Comparison of ENCODE assay signal across 10 mouse cellular contexts in the genomic region with DNA sequence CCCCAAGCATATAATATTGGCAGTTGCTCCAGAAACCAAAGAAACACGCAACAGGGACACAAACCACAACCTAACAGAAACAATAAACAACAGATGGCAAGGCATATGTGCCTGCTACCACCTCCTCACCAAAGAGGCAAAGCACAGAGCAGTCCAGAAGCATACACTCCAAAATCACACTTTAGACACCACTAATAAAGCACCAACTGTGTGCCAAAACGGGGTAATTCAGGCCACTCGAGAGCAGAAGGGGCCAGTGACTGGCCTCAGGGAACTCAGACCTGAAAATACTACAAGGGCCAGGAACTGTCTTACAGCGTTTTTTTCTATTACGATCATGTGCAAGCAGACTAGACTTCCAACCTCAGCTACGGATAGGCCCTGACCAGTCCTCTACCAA. TPM values are rescaled to one million over a fixed set of nuclear protein-coding genes. Genes with fewer than 3 reads are reported as not detected.
A peak's percentile ranks its signal among the peaks of the same experiment; 100 is the strongest.
DNase-seq lines count a peak whose midpoint lies in the region; ATAC-seq and TF ChIP-seq lines count a peak whose summit lies in the region.
"Had no signal": no experiment of that assay in that cellular context is flagged by ENCODE, and none has a peak within 500 bp of the region (broad histone marks: within the 10 kb centered on the region; RNA-seq: fewer than 3 reads in every experiment).

No protein-coding gene starts in this region.

- TF ChIP-seq POLR2A in liver, adult 2 months (IDR thresholded peaks at IDR 0.05; ENCODE audit: extremely low read depth, insufficient read depth, low read length) = no peak
- TF ChIP-seq POLR2A in myocyte (IDR thresholded peaks at IDR 0.05; ENCODE audit: insufficient read length, low read depth) = no peak

- no peak for DNase-seq in gastrocnemius, adult 2 months
- no peak for DNase-seq in gastrocnemius, postnatal 25 days
- no peak for DNase-seq in liver, adult 2 months (ENCODE audit: extremely low read depth, low read depth, low spot score)
- DNase-seq in liver, embryonic 11.5 days (ENCODE audit: low spot score) = no peak
- DNase-seq in cerebellum, postnatal 25 days = peak; percentile 64 to 66
- no peak for DNase-seq in kidney, adult 9 months
- no peak for DNase-seq in midbrain, embryonic 14.5 days
- DNase-seq: gastrocnemius, postnatal 14 days had no signal

- peaks cover 65% of the 10 kb centered on the region for H3K4me1 ChIP-seq in liver, adult 2 months (ENCODE audit: control insufficient read depth, insufficient read depth, low read length)
- peaks cover 19% of the 10 kb centered on the region for H3K4me1 ChIP-seq in liver, embryonic 11.5 days (replicated peaks; ENCODE audit: control insufficient read depth, insufficient read depth, low read length)
- peaks cover 15% of the 10 kb centered on the region for H3K4me1 ChIP-seq in midbrain, embryonic 14.5 days (ENCODE audit: control insufficient read depth, insufficient read depth, low read length)

- no peaks in the 10 kb centered on the region for H3K9me3 ChIP-seq in liver, embryonic 11.5 days (ENCODE audit: control insufficient read depth, low read length)
- H3K9me3 ChIP-seq in midbrain, embryonic 14.5 days (ENCODE audit: control insufficient read depth, low read length) = no peaks in the 10 kb centered on the region

- no peak overlapping the region for H3K9ac ChIP-seq in liver, adult 2 months (ENCODE audit: low read depth, low read length)
- H3K9ac ChIP-seq in liver, embryonic 11.5 days (ENCODE audit: low read depth, low read length) = no peak overlapping the region
- H3K9ac ChIP-seq in midbrain, embryonic 14.5 days (replicated peaks; ENCODE audit: low read length) = no peak overlapping the region

- H3K27me3 ChIP-seq in liver, adult 2 months (ENCODE audit: control insufficient read depth, insufficient read depth, low read length) = no peaks in the 10 kb centered on the region
- no peaks in the 10 kb centered on the region; the same call in none of the 2 replicates for H3K27me3 ChIP-seq in liver, embryonic 11.5 days (replicated peaks; ENCODE audit: control insufficient read depth, insufficient read depth, low read length)
- H3K27me3 ChIP-seq in myocyte (ENCODE audit: control insufficient read depth, insufficient read depth, insufficient read length) = no peaks in the 10 kb centered on the region
- no peaks in the 10 kb centered on the region for H3K27me3 ChIP-seq in midbrain, embryonic 14.5 days (ENCODE audit: control insufficient read depth, insufficient read depth, low read length)

- no peak overlapping the region for H3ac ChIP-seq in myocyte (ENCODE audit: control insufficient read depth, insufficient read length)

- 52% methylated on average over 6 of the region's 6 CpGs for WGBS in liver, adult 2 months
- WGBS in liver, embryonic 11.5 days = 85% methylated on average over 6 of the region's 6 CpGs
- WGBS in midbrain, embryonic 14.5 days = 83% methylated on average over 6 of the region's 6 CpGs

- no peak overlapping the region for H3K4me2 ChIP-seq in liver, embryonic 11.5 days
- peak overlapping the region; percentile 53 for H3K4me2 ChIP-seq in myocyte (ENCODE audit: low read depth)
- no peak overlapping the region for H3K4me2 ChIP-seq in midbrain, embryonic 14.5 days (ENCODE audit: low read length)
- H3K4me2 ChIP-seq: midbrain, embryonic 11.5 days had no signal

- peak overlapping the region; percentile 2; the same call in 1 of the 2 replicates for H3K4me3 ChIP-seq in gastrocnemius, adult 2 months
- no peak overlapping the region for H3K4me3 ChIP-seq in liver, adult 2 months (ENCODE audit: insufficient read depth, low read depth, low read length)
- no peak overlapping the region for H3K4me3 ChIP-seq in liver, embryonic 11.5 days (ENCODE audit: low read depth, low read length)
- H3K4me3 ChIP-seq in myocyte = no peak overlapping the region
- H3K4me3 ChIP-seq in midbrain, embryonic 14.5 days (replicated peaks; ENCODE audit: low read depth, low read length) = no peak overlapping the region

- ATAC-seq in liver, embryonic 11.5 days (replicated peaks; ENCODE audit: low FRiP score) = no peak
- no peak for ATAC-seq in midbrain, embryonic 14.5 days (ENCODE audit: low FRiP score, low TSS enrichment)

- H3K36me3 ChIP-seq in liver, adult 2 months (ENCODE audit: control insufficient read depth, insufficient read depth, low read length) = no peaks in the 10 kb centered on the region
- H3K36me3 ChIP-seq in liver, embryonic 11.5 days (ENCODE audit: control insufficient read depth, insufficient read depth, low read length) = no peaks in the 10 kb centered on the region
- no peaks in the 10 kb centered on the region for H3K36me3 ChIP-seq in myocyte (ENCODE audit: control insufficient read depth, insufficient read depth)
- no peaks in the 10 kb centered on the region for H3K36me3 ChIP-seq in midbrain, embryonic 14.5 days (ENCODE audit: control insufficient read depth, insufficient read depth, low read length)

- no peak for TF ChIP-seq CTCF in gastrocnemius, adult 2 months (IDR thresholded peaks at IDR 0.05)
- no peak for TF ChIP-seq CTCF in liver, adult 2 months (IDR thresholded peaks at IDR 0.05; ENCODE audit: low read depth, low read length)

- H3K27ac ChIP-seq in gastrocnemius, adult 2 months = peak overlapping the region; percentile 90
- H3K27ac ChIP-seq in liver, adult 2 months (replicated peaks; ENCODE audit: insufficient read depth, low read depth, low read length) = peak overlapping the region; percentile 67
- no peak overlapping the region for H3K27ac ChIP-seq in liver, embryonic 11.5 days (ENCODE audit: low read depth, low read length)
- H3K27ac ChIP-seq in midbrain, embryonic 14.5 days (replicated peaks; ENCODE audit: low read depth, low read length) = no peak overlapping the region

- intact Hi-C loops in gastrocnemius, adult 2 months (cut with DNase I) = no loop called here

- peaks cover 58% of the 10 kb centered on the region for H3K79me2 ChIP-seq in liver, adult 2 months (ENCODE audit: control insufficient read depth, insufficient read depth, low read length)
- H3K79me2 ChIP-seq in myocyte (ENCODE audit: control insufficient read depth, insufficient read depth) = peaks cover 70% of the 10 kb centered on the region

TF ChIP-seq in myocyte, 11 proteins besides CTCF, POLR2A, EP300 and RAD21:
- TF ChIP-seq TCF3 (IDR thresholded peaks at IDR 0.05; ENCODE audit: insufficient read length, low read depth) (no peak), SRF (IDR thresholded peaks at IDR 0.05; ENCODE audit: control insufficient read depth, insufficient read length, low read depth) (no peak), POLR2AphosphoS2 (IDR thresholded peaks at IDR 0.05; ENCODE audit: insufficient read length, low read depth) (no peak), TCF12 (IDR thresholded peaks at IDR 0.05; ENCODE audit: insufficient read depth, poor library complexity, severe bottlenecking) (no peak), REST (IDR thresholded peaks at IDR 0.05; ENCODE audit: insufficient read depth, insufficient read length) (no peak), MYOD1 (IDR thresholded peaks at IDR 0.05; ENCODE audit: control insufficient read depth in 1 of 3, insufficient read length in 2 of 3, low read depth in 2 of 3) (no peak), MYOG (IDR thresholded peaks at IDR 0.05; ENCODE audit: control insufficient read depth in 1 of 3, insufficient read depth in 1 of 3, insufficient read length in 2 of 3, low read depth in 2 of 3) (no peak), USF1 (IDR thresholded peaks at IDR 0.05; ENCODE audit: low read depth) (no peak), CEBPB (IDR thresholded peaks at IDR 0.05; ENCODE audit: insufficient read depth, poor library complexity, severe bottlenecking) (no peak), MAX (IDR thresholded peaks at IDR 0.05; ENCODE audit: low read depth) (no peak)
TF ChIP-seq in myocyte: peak in this region for 0.

RNA-seq across cellular contexts. Expression of a gene that starts 14.3 kb away (rescaled TPM):
- total RNA-seq in gastrocnemius, adult 2 months (2021) = 10 to 100 TPM; 38.9 to 57.9 TPM
- 10 to 100 TPM; 35.9 to 38.8 TPM for total RNA-seq in gastrocnemius, postnatal 25 days (2021)
- total RNA-seq in liver, adult 2 months (2014; rRNA removed) = 12.4 and 13.3 TPM in 2 replicates
- polyA plus RNA-seq in liver, adult 2 months (2012; rRNA removed) = 12.9 and 14.8 TPM in 2 replicates
- polyA plus RNA-seq in liver, embryonic 11.5 days (2014; fragmentation: Nextera tagmentation; extraction: Ambion mirVana) = 2.9 and 4.3 TPM in 2 replicates
- polyA plus RNA-seq in myocyte (2012; fragmentation: generic; extraction: Trizol) = 22.1 TPM
- 17.1 and 18.7 TPM in 2 replicates for polyA plus RNA-seq in midbrain, embryonic 14.5 days (2014; fragmentation: Nextera tagmentation; extraction: Ambion mirVana)

Comparison
In these comparisons a context has a peak if more than half of its experiments do, and no peak if none do; other contexts are left out.
1. H3K27ac ChIP-seq: peak in gastrocnemius, adult 2 months (single experiment) and liver, adult 2 months (single experiment); none in liver, embryonic 11.5 days (single experiment) and midbrain, embryonic 14.5 days (single experiment).
2. DNase-seq: peak in cerebellum, postnatal 25 days (2 of 2); none in gastrocnemius, adult 2 months (single experiment), gastrocnemius, postnatal 25 days (single experiment), liver, adult 2 months (single experiment), liver, embryonic 11.5 days (single experiment), kidney, adult 9 months (single experiment) and midbrain, embryonic 14.5 days (single experiment).